ENCODE assay signal across 26 mouse cellular contexts in genomic region chr6:4731675-4732074, GRCm38 (mm10). TPM values are rescaled to one million over a fixed set of nuclear protein-coding genes. Genes with fewer than 3 reads are reported as not detected.
"Had no signal": no experiment of that assay in that cellular context is flagged by ENCODE, and none has a peak within 500 bp of the region (broad histone marks: within the 10 kb centered on the region; RNA-seq: fewer than 3 reads in every experiment).

No protein-coding gene starts in this region.

- H3K9me3 ChIP-seq: heart, embryonic 13.5 days; heart, embryonic 15.5 days; hindbrain, embryonic 10.5 days; hindbrain, embryonic 12.5 days; intestine, embryonic 15.5 days; limb, embryonic 12.5 days; liver, embryonic 13.5 days; liver, embryonic 15.5 days had no signal

- DNase-seq: gastrocnemius, adult 2 months; gastrocnemius, postnatal 10 days; gastrocnemius, postnatal 25 days; heart, adult 2 months; heart, postnatal 4 days; kidney, adult 18-20 months; kidney, adult 8-10 months; kidney, postnatal 10 days; kidney, postnatal 25 days; kidney, postnatal 4 days; liver; liver, embryonic 13.5 days had no signal

- H3K4me3 ChIP-seq: gastrocnemius, adult 2 months; heart, adult 2 months; heart, embryonic 13.5 days; heart, embryonic 15.5 days; hindbrain, embryonic 10.5 days; hindbrain, embryonic 12.5 days; intestine, embryonic 15.5 days; layer of hippocampus, adult 2 months; left cerebral cortex, adult 2 months; limb, embryonic 12.5 days; liver, embryonic 13.5 days; liver, embryonic 15.5 days had no signal

- H3K4me2 ChIP-seq: heart, embryonic 13.5 days; heart, embryonic 15.5 days; hindbrain, embryonic 12.5 days; hindbrain, embryonic 14.5 days; intestine, embryonic 15.5 days; limb, embryonic 12.5 days; liver, embryonic 11.5 days; liver, embryonic 13.5 days; liver, embryonic 15.5 days had no signal

- H3K27me3 ChIP-seq: heart, embryonic 13.5 days; heart, embryonic 15.5 days; hindbrain, embryonic 12.5 days; intestine, embryonic 15.5 days; limb, embryonic 12.5 days; liver, embryonic 13.5 days; liver, embryonic 15.5 days had no signal

- H3K27ac ChIP-seq: gastrocnemius, adult 2 months; heart, adult 2 months; heart, embryonic 13.5 days; heart, embryonic 15.5 days; hindbrain, embryonic 10.5 days; hindbrain, embryonic 12.5 days; hindbrain, embryonic 14.5 days; intestine, embryonic 15.5 days; layer of hippocampus, adult 2 months; left cerebral cortex, adult 2 months; limb, embryonic 12.5 days; liver, embryonic 13.5 days; liver, embryonic 15.5 days had no signal

- H3K9ac ChIP-seq: heart, embryonic 13.5 days; heart, embryonic 15.5 days; hindbrain, embryonic 12.5 days; hindbrain, embryonic 14.5 days; intestine, embryonic 15.5 days; limb, embryonic 12.5 days; liver, embryonic 13.5 days; liver, embryonic 15.5 days had no signal

- ATAC-seq: hindbrain, embryonic 16.5 days; inflammation-experienced regulatory T-cells, adult 6 months; intestine, embryonic 15.5 days; intestine, postnatal 0 days had no signal

- H3K4me1 ChIP-seq: hindbrain, embryonic 12.5 days; liver, embryonic 13.5 days; liver, embryonic 15.5 days had no signal

- H3K36me3 ChIP-seq: heart, embryonic 13.5 days; heart, embryonic 15.5 days; hindbrain, embryonic 12.5 days; intestine, embryonic 15.5 days; limb, embryonic 12.5 days; liver, embryonic 13.5 days; liver, embryonic 15.5 days had no signal

RNA-seq across cellular contexts. Expression of gene Peg10, which starts 15.4 kb away (rescaled TPM):
- polyA plus RNA-seq: inflammation-experienced regulatory T-cells, adult 6 months had no signal
